ENCODE assay signal across 9 mouse cellular contexts in the genomic region with DNA sequence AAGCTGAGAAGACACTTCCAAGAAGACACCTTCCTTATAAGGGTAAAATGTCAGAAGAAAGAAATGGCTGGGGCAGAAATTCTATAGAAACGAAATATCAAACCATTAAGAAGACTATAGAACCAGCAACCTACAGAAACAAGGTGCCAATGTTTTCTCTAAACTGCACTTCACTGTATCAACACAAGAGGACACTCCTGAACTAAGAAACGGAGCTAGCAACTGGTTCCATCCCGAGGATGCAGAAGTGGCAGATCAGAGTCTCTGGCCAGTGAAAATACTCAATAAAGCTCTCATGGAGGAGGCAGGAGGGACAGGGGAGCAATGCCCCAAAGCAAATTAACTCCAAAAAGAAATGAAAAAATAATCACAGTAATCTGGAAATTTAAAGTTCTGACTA. TPM values are rescaled to one million over a fixed set of nuclear protein-coding genes. Genes with fewer than 3 reads are reported as not detected.
DNase-seq lines count a peak whose midpoint lies in the region; ATAC-seq and TF ChIP-seq lines count a peak whose summit lies in the region.
"Had no signal": no experiment of that assay in that cellular context is flagged by ENCODE, and none has a peak within 500 bp of the region (broad histone marks: within the 10 kb centered on the region; RNA-seq: fewer than 3 reads in every experiment).

No protein-coding gene starts in this region.

- no peaks in the 10 kb centered on the region for H3K4me1 ChIP-seq in intestine, postnatal 0 days (replicated peaks; ENCODE audit: control insufficient read depth, insufficient read depth, low read length)
- no peaks in the 10 kb centered on the region for H3K4me1 ChIP-seq in intestine, embryonic 15.5 days (replicated peaks)

- H3K9ac ChIP-seq in intestine, postnatal 0 days (ENCODE audit: low read depth, low read length) = no peak overlapping the region
- no peak overlapping the region for H3K9ac ChIP-seq in intestine, embryonic 15.5 days

- 18% methylated on average over 3 of the region's 3 CpGs for WGBS in intestine, postnatal 0 days
- 14% methylated on average over 3 of the region's 3 CpGs for WGBS in intestine, embryonic 15.5 days

- no peaks in the 10 kb centered on the region for H3K27me3 ChIP-seq in intestine, postnatal 0 days (replicated peaks; ENCODE audit: control insufficient read depth, insufficient read depth, low read length)
- no peaks in the 10 kb centered on the region for H3K27me3 ChIP-seq in intestine, embryonic 15.5 days (replicated peaks)

- TF ChIP-seq CTCF in intestine, postnatal 0 days (IDR thresholded peaks at IDR 0.05; ENCODE audit: low read depth) = peak; percentile 89

- H3K27ac ChIP-seq in intestine, postnatal 0 days (ENCODE audit: low read depth, low read length) = no peak overlapping the region
- no peak overlapping the region for H3K27ac ChIP-seq in intestine, embryonic 15.5 days

- 0 out of 2 replicates have a peak, but pooled peaks cover 5% of the 10 kb centered on the region for H3K9me3 ChIP-seq in intestine, postnatal 0 days (ENCODE audit: control insufficient read depth)
- no peaks in the 10 kb centered on the region for H3K9me3 ChIP-seq in intestine, embryonic 15.5 days

- H3K36me3 ChIP-seq in intestine, postnatal 0 days (ENCODE audit: control insufficient read depth, insufficient read depth) = no peaks in the 10 kb centered on the region
- H3K36me3 ChIP-seq in intestine, embryonic 15.5 days = no peaks in the 10 kb centered on the region

- DNase-seq in thymus, postnatal 14 days = peak; percentile 27
- no peak for DNase-seq in thymus, postnatal 36 days
- peak; percentile 18 for DNase-seq in embryo, embryonic 9.5 days (ENCODE audit: extremely low spot score)
- peak; percentile 34 for DNase-seq in retina, adult 2 months (ENCODE audit: low read depth, low spot score)
- DNase-seq in left cerebral cortex, adult 11 months (ENCODE audit: low spot score) = no peak
- no peak for DNase-seq in gastrocnemius, adult 8-10 months (ENCODE audit: low spot score in 2 of 2)

- ATAC-seq in intestine, postnatal 0 days = no peak
- ATAC-seq in intestine, embryonic 15.5 days = no peak

- H3K4me3 ChIP-seq in intestine, postnatal 0 days (ENCODE audit: low read depth, low read length) = no peak overlapping the region
- H3K4me3 ChIP-seq in intestine, embryonic 15.5 days (replicated peaks) = no peak overlapping the region

- H3K4me2 ChIP-seq in intestine, postnatal 0 days (replicated peaks; ENCODE audit: low read depth) = no peak overlapping the region
- no peak overlapping the region for H3K4me2 ChIP-seq in intestine, embryonic 15.5 days (replicated peaks)

RNA-seq across cellular contexts. Expression of a gene that starts 13.0 kb away (rescaled TPM):
- 0.40 and 0.63 TPM in 2 replicates for polyA plus RNA-seq in intestine, postnatal 0 days (2015; fragmentation: Nextera tagmentation; extraction: Ambion mirVana)
- polyA plus RNA-seq in intestine, embryonic 15.5 days (2015; fragmentation: Nextera tagmentation; extraction: Ambion mirVana) = 1.4 and 2.0 TPM in 2 replicates
- 1 to 10 TPM in 1 of 4 experiments, not detected in 3; 1.4 TPM for total RNA-seq in gastrocnemius, adult 8-10 months (2022)

RNA-seq across cellular contexts. Expression of a gene that starts 16.5 kb away (rescaled TPM):
- polyA plus RNA-seq in intestine, postnatal 0 days (2015; fragmentation: Nextera tagmentation; extraction: Ambion mirVana) = 15.4 and 15.6 TPM in 2 replicates
- polyA plus RNA-seq in intestine, embryonic 15.5 days (2015; fragmentation: Nextera tagmentation; extraction: Ambion mirVana) = 26.3 and 27.8 TPM in 2 replicates
- 1 to 10 TPM; 5.3 to 9.1 (median 6.3) TPM for total RNA-seq in gastrocnemius, adult 8-10 months (2022)

RNA-seq across cellular contexts. Expression of a gene that starts 48.1 kb away (rescaled TPM):
- polyA plus RNA-seq in intestine, postnatal 0 days (2015; fragmentation: Nextera tagmentation; extraction: Ambion mirVana) = 2.9 and 3.1 TPM in 2 replicates
- polyA plus RNA-seq in intestine, embryonic 15.5 days (2015; fragmentation: Nextera tagmentation; extraction: Ambion mirVana) = not detected in 2 replicates
- total RNA-seq in gastrocnemius, adult 8-10 months (2022) = not detected
- total RNA-seq: left cerebral cortex, adult 18-20 months had no signal

Comparison
In these comparisons a context has a peak if more than half of its experiments do, and no peak if none do; other contexts are left out.
1. DNase-seq: peak in thymus, postnatal 14 days (single experiment), embryo, embryonic 9.5 days (single experiment) and retina, adult 2 months (single experiment); none in thymus, postnatal 36 days (0 of 2), left cerebral cortex, adult 11 months (single experiment) and gastrocnemius, adult 8-10 months (0 of 2).